Mouse (Mus musculus): ENCODE measurements around the gene Nhej1. TPM values are rescaled to one million over a fixed set of nuclear protein-coding genes. Genes with fewer than 3 reads are reported as not detected.

Gene Nhej1
- total RNA-seq, 2 experiments from 2014 or later = 4.9 to 5.3 TPM

GRCm38 (mm10) chr1:74936221-74936830, 188.7 kb downstream of the Nhej1 start:
- no peak for DNase-seq (ENCODE audit: low spot score)

- DNase-seq (ENCODE audit: low spot score) = no peak
Measured at GRCm38 (mm10) chr1:74935402-74935801, 189.6 kb downstream of the Nhej1 start, which contains the start of gene Cfap65. Gene Cfap65, minus strand, starts transcription at chr1:74935599.

GRCm38 (mm10) chr1:74927621-74928296, 197.2 kb downstream of the Nhej1 start:
- DNase-seq (ENCODE audit: low spot score) = no peak

- DNase-seq (ENCODE audit: low spot score) = no peak
Measured at GRCm38 (mm10) chr1:74926721-74927120, 198.3 kb downstream of the Nhej1 start.

GRCm38 (mm10) chr1:74924464-74924863, 200.5 kb downstream of the Nhej1 start:
- no peak for DNase-seq (ENCODE audit: low spot score)

Other genes starting within 250 kb of the Nhej1 start
- gene Fev, start 239.8 kb downstream of the Nhej1 start, total RNA-seq (2021) = not detected
- not detected for gene Cryba2, start 232.1 kb downstream of the Nhej1 start, total RNA-seq (2021)
- gene Cfap65, start 189.6 kb downstream of the Nhej1 start, total RNA-seq (2021) = not detected
- gene Ihh, start 173.5 kb downstream of the Nhej1 start, total RNA-seq (2021) = under 1 TPM; 0.16 to 0.26 TPM
- gene Slc23a3, start 8.7 kb upstream of the Nhej1 start, total RNA-seq (2021) = under 1 TPM; 0.14 TPM
- 10 to 100 TPM; 15.7 to 16.4 TPM for gene Cnppd1, start 17.5 kb upstream of the Nhej1 start, total RNA-seq (2021)
- 10 to 100 TPM in 1 of 2 experiments, 1 to 10 TPM in 1; 8.8 to 10.0 TPM for gene Retreg2, start 17.6 kb upstream of the Nhej1 start, total RNA-seq (2021)
- 10 to 100 TPM; 13.7 to 16.2 TPM for gene Zfand2b, start 43.4 kb upstream of the Nhej1 start, total RNA-seq (2021)
- 10 to 100 TPM; 15.4 to 17.6 TPM for gene Abcb6, start 55.2 kb upstream of the Nhej1 start, total RNA-seq (2021)
- gene Ankzf1, start 67.0 kb upstream of the Nhej1 start, total RNA-seq (2021) = 1 to 10 TPM; 3.6 to 3.7 TPM
- gene Atg9a, start 67.0 kb upstream of the Nhej1 start, total RNA-seq (2021) = 100 to 1,000 TPM in 1 of 2 experiments, 10 to 100 TPM in 1; 90.4 to 115 TPM
- 1 to 10 TPM in 1 of 2 experiments, under 1 TPM in 1; 0.88 to 1.5 TPM for gene Glb1l, start 85.6 kb upstream of the Nhej1 start, total RNA-seq (2021)
- gene Stk16, start 85.6 kb upstream of the Nhej1 start, total RNA-seq (2021) = 10 to 100 TPM; 18.7 to 23.3 TPM
- 1,000 to 10,000 TPM; 1,120 to 1,226 TPM for gene Tuba4a, start 94.7 kb upstream of the Nhej1 start, total RNA-seq (2021)
- gene A630095N17Rik, start 106.9 kb upstream of the Nhej1 start, total RNA-seq (2021) = not detected
- 10 to 100 TPM; 74.2 to 86.4 TPM for gene Dnajb2, start 111.2 kb upstream of the Nhej1 start, total RNA-seq (2021)
- not detected for gene Ptprn, start 139.3 kb upstream of the Nhej1 start, total RNA-seq (2021)
- gene Resp18, start 153.2 kb upstream of the Nhej1 start, total RNA-seq (2021) = not detected
- 10 to 100 TPM; 42.4 to 47.6 TPM for gene Dnpep, start 192.8 kb upstream of the Nhej1 start, total RNA-seq (2021)
- 1,000 to 10,000 TPM; 2,427 to 2,600 TPM for gene Des, start 235.1 kb upstream of the Nhej1 start, total RNA-seq (2021)